Mouse (Mus musculus): Measurements from ENCODE around the gene Dus2. TPM values are rescaled to one million over a fixed set of nuclear protein-coding genes. Genes with fewer than 3 reads are reported as not detected.
A peak's percentile ranks its signal among the peaks of the same experiment; 100 is the strongest.

Dus2 gene
- total and polyA plus RNA-seq, 3 experiments, result 7.8 to 9.4 (median 9.1) TPM

GRCm38 (mm10) chr8:106049840-106050239 lies 58.7 kb downstream of the Dus2 start:
- Histone ChIP-seq H3K79me2 (replicated peaks; ENCODE audit: control insufficient read depth, insufficient read depth, low read length) (no peaks in the 10 kb centered on the region), H3K9ac (ENCODE audit: low read depth, low read length) (no peak overlapping the region), H3K4me3 (no peak overlapping the region), H3K4me1 (ENCODE audit: control insufficient read depth, insufficient read depth, low read length) (peaks cover 4% of the 10 kb centered on the region), H3K27me3 (ENCODE audit: control insufficient read depth, insufficient read depth, low read length) (no peaks in the 10 kb centered on the region), H3K27ac (no peak overlapping the region), H3K36me3 (ENCODE audit: control insufficient read depth, insufficient read depth, low read length) (no peaks in the 10 kb centered on the region)
- DNase-seq, result no peak
- intact Hi-C loops (cut with DNase I), result no loop called here
- 92% methylated on average over 6 of the region's 6 CpGs for WGBS
- TF ChIP-seq CTCF (IDR thresholded peaks at IDR 0.05) (no peak), POLR2A (IDR thresholded peaks at IDR 0.05; ENCODE audit: insufficient read depth, low read depth, low read length) (no peak), EP300 (IDR thresholded peaks at IDR 0.05; ENCODE audit: insufficient read depth, low read depth, low read length) (no peak)

- WGBS, result 76% methylated on average over 3 of the region's 3 CpGs
These were observed 59.9 kb downstream of the Dus2 start for GRCm38 (mm10) chr8:106051068-106051467.

GRCm38 (mm10) chr8:106052510-106053089 lies 61.5 kb downstream of the Dus2 start:
- Histone ChIP-seq H3K27me3 (ENCODE audit: control insufficient read depth, insufficient read depth, low read length) (no peaks in the 10 kb centered on the region), H3K4me3 (no peak overlapping the region), H3K9ac (ENCODE audit: low read depth, low read length) (no peak overlapping the region), H3K36me3 (ENCODE audit: control insufficient read depth, insufficient read depth, low read length) (no peaks in the 10 kb centered on the region), H3K4me1 (ENCODE audit: control insufficient read depth, insufficient read depth, low read length) (peaks cover 2% of the 10 kb centered on the region), H3K79me2 (replicated peaks; ENCODE audit: control insufficient read depth, insufficient read depth, low read length) (no peaks in the 10 kb centered on the region), H3K27ac (no peak overlapping the region)
- peak in 1 of 2 experiments; percentile 49 for DNase-seq
- 81% methylated on average over 9 of the region's 9 CpGs for WGBS
- intact Hi-C loops (cut with DNase I), result no loop called here
- TF ChIP-seq EP300 (IDR thresholded peaks at IDR 0.05; ENCODE audit: insufficient read depth, low read depth, low read length), result no peak
- TF ChIP-seq POLR2A (IDR thresholded peaks at IDR 0.05; ENCODE audit: insufficient read depth, low read depth, low read length), result no peak
- TF ChIP-seq CTCF (IDR thresholded peaks at IDR 0.05), result no peak

More at GRCm38 (mm10) chr8:106051068-106051467, 59.9 kb downstream of the Dus2 start:
- TF ChIP-seq CTCF (IDR thresholded peaks at IDR 0.05) (no peak), EP300 (IDR thresholded peaks at IDR 0.05; ENCODE audit: insufficient read depth, low read depth, low read length) (no peak), POLR2A (IDR thresholded peaks at IDR 0.05; ENCODE audit: insufficient read depth, low read depth, low read length) (no peak)
- peaks cover 4% of the 10 kb centered on the region for H3K4me1 ChIP-seq (ENCODE audit: control insufficient read depth, insufficient read depth, low read length)
- no peak overlapping the region for H3K4me3 ChIP-seq
- no peaks in the 10 kb centered on the region for H3K79me2 ChIP-seq (replicated peaks; ENCODE audit: control insufficient read depth, insufficient read depth, low read length)
- H3K36me3 ChIP-seq (ENCODE audit: control insufficient read depth, insufficient read depth, low read length), result no peaks in the 10 kb centered on the region
- intact Hi-C loops (cut with DNase I), result no loop called here
- no peaks in the 10 kb centered on the region for H3K27me3 ChIP-seq (ENCODE audit: control insufficient read depth, insufficient read depth, low read length)
- H3K9ac ChIP-seq (ENCODE audit: low read depth, low read length), result no peak overlapping the region
- H3K27ac ChIP-seq, result no peak overlapping the region
- no peak for DNase-seq

GRCm38 (mm10) chr8:106054190-106054811 lies 63.2 kb downstream of the Dus2 start:
- peak; percentile 55 to 83 for DNase-seq
- H3K9ac ChIP-seq (ENCODE audit: low read depth, low read length), result no peak overlapping the region
- H3K79me2 ChIP-seq (replicated peaks; ENCODE audit: control insufficient read depth, insufficient read depth, low read length), result no peaks in the 10 kb centered on the region
- TF ChIP-seq POLR2A (IDR thresholded peaks at IDR 0.05; ENCODE audit: insufficient read depth, low read depth, low read length) (no peak), EP300 (IDR thresholded peaks at IDR 0.05; ENCODE audit: insufficient read depth, low read depth, low read length) (no peak; the same call in 1 of the 2 replicates), CTCF (IDR thresholded peaks at IDR 0.05) (no peak)
- H3K4me1 ChIP-seq (ENCODE audit: control insufficient read depth, insufficient read depth, low read length), result peaks cover 2% of the 10 kb centered on the region
- no peaks in the 10 kb centered on the region for H3K36me3 ChIP-seq (ENCODE audit: control insufficient read depth, insufficient read depth, low read length)
- intact Hi-C loops (cut with DNase I), result no loop called here
- peak overlapping the region; percentile 68 for H3K27ac ChIP-seq
- H3K27me3 ChIP-seq (ENCODE audit: control insufficient read depth, insufficient read depth, low read length), result no peaks in the 10 kb centered on the region
- 51% methylated on average over 6 of the region's 6 CpGs for WGBS
- no peak overlapping the region for H3K4me3 ChIP-seq

GRCm38 (mm10) chr8:106055038-106055437 lies 63.9 kb downstream of the Dus2 start:
- H3K9ac ChIP-seq (ENCODE audit: low read depth, low read length), result no peak overlapping the region
- no peaks in the 10 kb centered on the region for H3K79me2 ChIP-seq (replicated peaks; ENCODE audit: control insufficient read depth, insufficient read depth, low read length)
- intact Hi-C loops (cut with DNase I), result no loop called here
- H3K4me3 ChIP-seq, result no peak overlapping the region
- TF ChIP-seq CTCF (IDR thresholded peaks at IDR 0.05) (no peak), EP300 (IDR thresholded peaks at IDR 0.05; ENCODE audit: insufficient read depth, low read depth, low read length) (no peak), POLR2A (IDR thresholded peaks at IDR 0.05; ENCODE audit: insufficient read depth, low read depth, low read length) (no peak)
- peaks cover 2% of the 10 kb centered on the region for H3K4me1 ChIP-seq (ENCODE audit: control insufficient read depth, insufficient read depth, low read length)
- 63% methylated on average over 3 of the region's 3 CpGs for WGBS
- peak overlapping the region; percentile 68 for H3K27ac ChIP-seq
- H3K36me3 ChIP-seq (ENCODE audit: control insufficient read depth, insufficient read depth, low read length), result no peaks in the 10 kb centered on the region
- no peak for DNase-seq
- H3K27me3 ChIP-seq (ENCODE audit: control insufficient read depth, insufficient read depth, low read length), result no peaks in the 10 kb centered on the region

- H3K79me2 ChIP-seq (replicated peaks; ENCODE audit: control insufficient read depth, insufficient read depth, low read length), result no peaks in the 10 kb centered on the region
- no peak overlapping the region for H3K27ac ChIP-seq
- TF ChIP-seq EP300 (IDR thresholded peaks at IDR 0.05; ENCODE audit: insufficient read depth, low read depth, low read length) (no peak), POLR2A (IDR thresholded peaks at IDR 0.05; ENCODE audit: insufficient read depth, low read depth, low read length) (no peak), CTCF (IDR thresholded peaks at IDR 0.05) (no peak)
- peaks cover 3% of the 10 kb centered on the region for H3K4me1 ChIP-seq (ENCODE audit: control insufficient read depth, insufficient read depth, low read length)
- no peak overlapping the region for H3K4me3 ChIP-seq
- 93% methylated on average over 4 of the region's 4 CpGs for WGBS
- intact Hi-C loops (cut with DNase I), result no loop called here
- no peaks in the 10 kb centered on the region for H3K27me3 ChIP-seq (ENCODE audit: control insufficient read depth, insufficient read depth, low read length)
- no peak overlapping the region for H3K9ac ChIP-seq (ENCODE audit: low read depth, low read length)
- DNase-seq, result no peak
- H3K36me3 ChIP-seq (ENCODE audit: control insufficient read depth, insufficient read depth, low read length), result peaks cover 5% of the 10 kb centered on the region
These were observed 65.4 kb downstream of the Dus2 start for GRCm38 (mm10) chr8:106056455-106056982.
